In genomic region chr11:44512044-44513025, GRCm38 (mm10) we compare ENCODE assay signal across 14 mouse cellular contexts. TPM values are rescaled to one million over a fixed set of nuclear protein-coding genes. Genes with fewer than 3 reads are reported as not detected.
DNase-seq lines count a peak whose midpoint lies in the region; ATAC-seq and TF ChIP-seq lines count a peak whose summit lies in the region.
"Had no signal": no experiment of that assay in that cellular context is flagged by ENCODE, and none has a peak within 500 bp of the region (broad histone marks: within the 10 kb centered on the region; RNA-seq: fewer than 3 reads in every experiment).

No protein-coding gene starts in this region.

- no peaks in the 10 kb centered on the region for H3K9me3 ChIP-seq in heart, postnatal 0 days (replicated peaks; ENCODE audit: control insufficient read depth, low read length)
- no peaks in the 10 kb centered on the region for H3K9me3 ChIP-seq in G1E (replicated peaks)
- no peaks in the 10 kb centered on the region for H3K9me3 ChIP-seq in liver, embryonic 16.5 days (replicated peaks; ENCODE audit: control insufficient read depth, low read length)
- H3K9me3 ChIP-seq in embryonic facial prominence, embryonic 10.5 days, result no peaks in the 10 kb centered on the region
- H3K9me3 ChIP-seq: hindbrain, embryonic 15.5 days; limb, embryonic 15.5 days; midbrain, embryonic 13.5 days; neural tube, embryonic 15.5 days had no signal

- TF ChIP-seq CTCF in heart, postnatal 0 days (IDR thresholded peaks at IDR 0.05; ENCODE audit: low read depth), result no peak
- no peak for TF ChIP-seq CTCF in G1E (IDR thresholded peaks at IDR 0.05; ENCODE audit: low read depth, low read length)

- peak; percentile 68 for ATAC-seq in heart, postnatal 0 days (ENCODE audit: insufficient read depth, low read depth)
- ATAC-seq in G1E (ENCODE audit: extremely low read depth, insufficient number of reproducible peaks, low FRiP score, poor library complexity, severe bottlenecking), result peak; percentile 28; the same call in 1 of the 2 replicates
- peak; percentile 79 for ATAC-seq in liver, embryonic 16.5 days (ENCODE audit: low read depth)
- ATAC-seq: midbrain, embryonic 13.5 days had no signal

- no peak for TF ChIP-seq EP300 in heart, postnatal 0 days (IDR thresholded peaks at IDR 0.05; ENCODE audit: low read depth)

- intact Hi-C loops in heart, postnatal 25 days (cut with DNase I), result no loop called here

- H3K27me3 ChIP-seq in heart, postnatal 0 days (ENCODE audit: control insufficient read depth, insufficient read depth, low read length), result no peaks in the 10 kb centered on the region
- no peaks in the 10 kb centered on the region for H3K27me3 ChIP-seq in G1E (ENCODE audit: insufficient read depth, low read length)
- no peaks in the 10 kb centered on the region for H3K27me3 ChIP-seq in liver, embryonic 16.5 days (ENCODE audit: control insufficient read depth, insufficient read depth, low read depth, low read length)
- H3K27me3 ChIP-seq in embryonic facial prominence, embryonic 10.5 days (replicated peaks; ENCODE audit: low read depth, poor library complexity, severe bottlenecking), result no peaks in the 10 kb centered on the region
- H3K27me3 ChIP-seq: hindbrain, embryonic 15.5 days; limb, embryonic 15.5 days; midbrain, embryonic 13.5 days; neural tube, embryonic 15.5 days had no signal

- H3K36me3 ChIP-seq in heart, postnatal 0 days (replicated peaks; ENCODE audit: control insufficient read depth, insufficient read depth, low read length), result no peaks in the 10 kb centered on the region
- H3K36me3 ChIP-seq in G1E (replicated peaks), result peaks cover 2% of the 10 kb centered on the region
- no peaks in the 10 kb centered on the region for H3K36me3 ChIP-seq in liver, embryonic 16.5 days (ENCODE audit: control insufficient read depth, insufficient read depth)
- no peaks in the 10 kb centered on the region for H3K36me3 ChIP-seq in embryonic facial prominence, embryonic 10.5 days (replicated peaks)
- H3K36me3 ChIP-seq: hindbrain, embryonic 15.5 days; limb, embryonic 15.5 days; midbrain, embryonic 13.5 days; neural tube, embryonic 15.5 days had no signal

- H3K4me1 ChIP-seq in heart, postnatal 0 days (ENCODE audit: control insufficient read depth, insufficient read depth), result peaks cover 10% of the 10 kb centered on the region; the same call in 1 of the 2 replicates
- peaks cover 60% of the 10 kb centered on the region for H3K4me1 ChIP-seq in G1E (ENCODE audit: insufficient read depth, low read depth, low read length)
- peaks cover 84% of the 10 kb centered on the region for H3K4me1 ChIP-seq in liver, embryonic 16.5 days (ENCODE audit: control insufficient read depth, low read depth, low read length)
- peaks cover 5% of the 10 kb centered on the region for H3K4me1 ChIP-seq in embryonic facial prominence, embryonic 10.5 days
- H3K4me1 ChIP-seq: hindbrain, embryonic 15.5 days; limb, embryonic 15.5 days; midbrain, embryonic 13.5 days had no signal

- WGBS in heart, postnatal 0 days, result 56% methylated on average over 14 of the region's 14 CpGs
- 23% methylated on average over 14 of the region's 14 CpGs for WGBS in liver, embryonic 16.5 days (ENCODE audit: insufficient replicate concordance)
- 84% methylated on average over 14 of the region's 14 CpGs for WGBS in embryonic facial prominence, embryonic 10.5 days

- no peak overlapping the region for H3K9ac ChIP-seq in heart, postnatal 0 days (replicated peaks; ENCODE audit: low read depth, low read length)
- peak overlapping the region; percentile 62 for H3K9ac ChIP-seq in liver, embryonic 16.5 days (ENCODE audit: low read depth, low read length)
- H3K9ac ChIP-seq: hindbrain, embryonic 15.5 days; limb, embryonic 15.5 days; midbrain, embryonic 13.5 days; neural tube, embryonic 15.5 days had no signal

- no peak overlapping the region for H3K27ac ChIP-seq in heart, postnatal 0 days (ENCODE audit: low read depth)
- H3K27ac ChIP-seq in liver, embryonic 16.5 days (ENCODE audit: low read length), result peak overlapping the region; percentile 98
- no peak overlapping the region for H3K27ac ChIP-seq in embryonic facial prominence, embryonic 10.5 days (replicated peaks)
- H3K27ac ChIP-seq: hindbrain, embryonic 15.5 days; limb, embryonic 15.5 days; midbrain, embryonic 13.5 days; neural tube, embryonic 15.5 days had no signal

- no peak overlapping the region for H3K4me2 ChIP-seq in heart, postnatal 0 days (ENCODE audit: low read depth, low read length)
- peak overlapping the region; percentile 72 for H3K4me2 ChIP-seq in liver, embryonic 16.5 days (ENCODE audit: low read depth, low read length)
- H3K4me2 ChIP-seq: hindbrain, embryonic 15.5 days; limb, embryonic 15.5 days; midbrain, embryonic 13.5 days; neural tube, embryonic 15.5 days had no signal

- H3K4me3 ChIP-seq in heart, postnatal 0 days (ENCODE audit: low read depth, low read length), result no peak overlapping the region
- peak overlapping the region; percentile 32; the same call in 1 of the 2 replicates for H3K4me3 ChIP-seq in G1E (ENCODE audit: low read depth, low read length)
- peak overlapping the region; percentile 13; the same call in 1 of the 2 replicates for H3K4me3 ChIP-seq in liver, embryonic 16.5 days (ENCODE audit: low read depth, low read length)
- H3K4me3 ChIP-seq in embryonic facial prominence, embryonic 10.5 days, result no peak overlapping the region
- H3K4me3 ChIP-seq: hindbrain, embryonic 15.5 days; limb, embryonic 15.5 days; midbrain, embryonic 13.5 days; neural tube, embryonic 15.5 days had no signal

- peak; percentile 27 for DNase-seq in heart, postnatal 0 days (ENCODE audit: low spot score)
- DNase-seq in heart, postnatal 25 days (ENCODE audit: low spot score), result no peak
- DNase-seq in G1E (ENCODE audit: low spot score), result no peak
- peak; percentile 79 for DNase-seq in c-Kit-positive CD71-positive TER-119-positive erythroid progenitor cells, embryonic 14.5 days (ENCODE audit: low spot score)
- DNase-seq in embryonic facial prominence, embryonic 10.5 days (ENCODE audit: low spot score), result no peak
- DNase-seq in thymus, adult 18-20 months, result no peak
- no peak for DNase-seq in cerebellum, postnatal 10 days
- DNase-seq: cerebellum, postnatal 36 days; gastrocnemius, postnatal 10 days had no signal

RNA-seq across cellular contexts. Expression of gene Rnf145, which starts 6.4 kb away (rescaled TPM):
- total RNA-seq in heart, postnatal 0 days (2014; rRNA removed; ENCODE audit: low replicate concordance), result 35.4 and 38.1 TPM in 2 replicates
- polyA plus RNA-seq in heart, postnatal 0 days (2015; fragmentation: Nextera tagmentation; extraction: Ambion mirVana), result 23.3 and 28.1 TPM in 2 replicates
- total RNA-seq in heart, postnatal 25 days (2021), result 10 to 100 TPM; 13.8 to 19.8 TPM
- total RNA-seq in G1E (2014; fragmentation: Nextera tagmentation) (36.8 and 53.4 TPM in 2 replicates), G1E (2017) (113 and 120 TPM in 2 replicates)
- polyA plus RNA-seq in G1E (2012), result 66.7 and 98.7 TPM in 2 replicates
- 46.0 and 49.5 TPM in 2 replicates for polyA plus RNA-seq in liver, embryonic 16.5 days (2015; fragmentation: Nextera tagmentation; extraction: Ambion mirVana)
- polyA plus RNA-seq in embryonic facial prominence, embryonic 10.5 days (2016; fragmentation: Nextera tagmentation; extraction: Ambion mirVana), result 87.3 and 90.3 TPM in 2 replicates

RNA-seq across cellular contexts. Expression of gene Ublcp1, which starts 42.0 kb away (rescaled TPM):
- 15.0 and 16.2 TPM in 2 replicates for total RNA-seq in heart, postnatal 0 days (2014; rRNA removed; ENCODE audit: low replicate concordance)
- 45.0 and 46.1 TPM in 2 replicates for polyA plus RNA-seq in heart, postnatal 0 days (2015; fragmentation: Nextera tagmentation; extraction: Ambion mirVana)
- 10 to 100 TPM; 36.9 to 48.7 TPM for total RNA-seq in heart, postnatal 25 days (2021)
- total RNA-seq in G1E (2014; fragmentation: Nextera tagmentation) (53.4 and 55.9 TPM in 2 replicates), G1E (2017) (50.9 and 52.1 TPM in 2 replicates)
- polyA plus RNA-seq in G1E (2012), result 2.8 and 3.0 TPM in 2 replicates
- 41.6 and 44.0 TPM in 2 replicates for polyA plus RNA-seq in liver, embryonic 16.5 days (2015; fragmentation: Nextera tagmentation; extraction: Ambion mirVana)
- 71.1 and 71.6 TPM in 2 replicates for polyA plus RNA-seq in embryonic facial prominence, embryonic 10.5 days (2016; fragmentation: Nextera tagmentation; extraction: Ambion mirVana)

Comparison
In these comparisons a context has a peak if more than half of its experiments do, and no peak if none do; other contexts are left out.
1. DNase-seq: peak in heart, postnatal 0 days (single experiment) and c-Kit-positive CD71-positive TER-119-positive erythroid progenitor cells, embryonic 14.5 days (single experiment); none in heart, postnatal 25 days (single experiment), G1E (single experiment), embryonic facial prominence, embryonic 10.5 days (single experiment), thymus, adult 18-20 months (0 of 2) and cerebellum, postnatal 10 days (0 of 2).
2. ATAC-seq: peak in every context shown above with its lines; median percentile 79 in liver, embryonic 16.5 days; 68 in heart, postnatal 0 days; 28 in G1E.
3. H3K4me3 ChIP-seq: peak in G1E (single experiment) and liver, embryonic 16.5 days (single experiment); none in heart, postnatal 0 days (single experiment) and embryonic facial prominence, embryonic 10.5 days (single experiment).
4. RNA of gene Ublcp1, which starts 42.0 kb away (polyA plus RNA-seq): 71.1 to 71.6 TPM in embryonic facial prominence, embryonic 10.5 days, 45.0 to 46.1 TPM in heart, postnatal 0 days and 41.6 to 44.0 TPM in liver, embryonic 16.5 days; 2.8 to 3.0 TPM in G1E; every median in the first group is over 10 times any median in the second.